Mouse (Mus musculus) ES-Bruce4 (cell line): Measurements from ENCODE around the gene Prkaa2.

Source experiments
- CTCF ChIP-seq: IDR thresholded peaks from one replicate; pipeline ENCODE4 v1.8.1; 2011; ENCODE audit warnings: low read depth, low read length
- POLR2A ChIP-seq: IDR thresholded peaks from one replicate; pipeline ENCODE4 v1.8.1; 2011; ENCODE audit warnings: low read length; ENCODE audit not compliant: insufficient read depth

DNA sequence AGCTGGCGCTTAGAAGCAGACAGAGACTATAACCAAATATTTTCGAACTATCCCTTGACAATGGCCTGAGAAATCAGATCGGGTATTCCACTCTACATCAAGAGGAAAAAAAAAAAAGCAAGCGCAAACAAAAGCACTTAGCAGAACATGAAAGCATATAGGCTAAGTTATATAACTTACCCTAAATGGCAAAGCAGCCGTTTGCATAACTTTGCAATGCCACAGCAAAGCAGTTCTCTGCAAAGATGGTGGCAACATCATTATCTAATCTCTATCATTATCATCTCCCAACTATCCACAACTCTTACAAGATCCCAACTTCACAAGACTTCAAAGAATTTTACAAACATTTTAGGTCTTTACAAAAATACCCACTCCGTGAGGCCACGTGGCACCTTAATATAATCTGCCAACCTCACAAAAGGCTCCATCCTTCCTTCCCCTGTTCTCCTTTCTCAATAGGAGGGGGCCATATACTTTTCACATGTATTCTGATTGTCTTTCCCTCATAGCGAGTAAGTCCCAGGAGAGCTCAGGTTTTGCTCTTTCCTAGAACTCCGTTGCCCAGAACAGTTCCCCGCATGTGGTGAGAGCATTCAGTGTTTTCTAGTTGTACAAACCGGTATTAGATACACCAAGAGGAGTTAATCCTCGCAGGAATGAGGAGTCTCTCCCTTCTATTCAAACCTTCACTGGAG, 1.6 kb downstream of the Prkaa2 start:
- no peak for TF ChIP-seq CTCF
- no peak for TF ChIP-seq POLR2A
